Mouse (Mus musculus): ENCODE measurements around the gene Slc39a7. TPM values are rescaled to one million over a fixed set of nuclear protein-coding genes. Genes with fewer than 3 reads are reported as not detected.
A peak's percentile ranks its signal among the peaks of the same experiment; 100 is the strongest.
"Not testable (repeated sequence)": the region's sequence is repeated elsewhere in the genome, so short reads cannot be mapped to it uniquely, and the experiment has no call there.

Slc39a7 gene
- polyA plus RNA-seq, 1 experiment from 2014 or later, result 97.8 TPM

GRCm38 (mm10) chr17:34023678-34024077 lies 7.8 kb downstream of the Slc39a7 start:
- H3K36me3 ChIP-seq, result peaks cover 24% of the 10 kb centered on the region
- H3K9me3 ChIP-seq (replicated peaks), result no peaks in the 10 kb centered on the region; the same call in 1 of the 2 replicates
- peak overlapping the region; percentile 94 for H3K27ac ChIP-seq
- ATAC-seq (replicated peaks; ENCODE audit: insufficient number of reproducible peaks, insufficient read depth, low FRiP score, low read depth), result no peak
- peak overlapping the region; percentile 92 for H3K4me2 ChIP-seq
- H3K4me1 ChIP-seq (replicated peaks), result peaks cover 39% of the 10 kb centered on the region
- H3K9ac ChIP-seq, result peak overlapping the region; percentile 95
- 66% methylated on average over 9 of the region's 9 CpGs for WGBS
- peak overlapping the region; percentile 73 for H3K4me3 ChIP-seq
- no peaks in the 10 kb centered on the region for H3K27me3 ChIP-seq

- no peak overlapping the region for H3K9ac ChIP-seq
- H3K4me3 ChIP-seq, result no peak overlapping the region
- WGBS, result 96% methylated on average over 20 of the region's 20 CpGs
- no peak overlapping the region for H3K27ac ChIP-seq
- no peak for ATAC-seq (replicated peaks; ENCODE audit: insufficient number of reproducible peaks, insufficient read depth, low FRiP score, low read depth)
- peaks cover 32% of the 10 kb centered on the region for H3K4me1 ChIP-seq (replicated peaks)
- no peaks in the 10 kb centered on the region; the same call in 1 of the 2 replicates for H3K9me3 ChIP-seq (replicated peaks)
- no peaks in the 10 kb centered on the region for H3K27me3 ChIP-seq
- H3K36me3 ChIP-seq, result peaks cover 17% of the 10 kb centered on the region
- H3K4me2 ChIP-seq, result no peak overlapping the region
These were observed 8.5 kb downstream of the Slc39a7 start for GRCm38 (mm10) chr17:34022987-34023386.

- Histone ChIP-seq H3K4me2 (no peak overlapping the region), H3K27ac (no peak overlapping the region), H3K9ac (no peak overlapping the region), H3K36me3 (peaks cover 17% of the 10 kb centered on the region), H3K9me3 (replicated peaks) (no peaks in the 10 kb centered on the region; the same call in 1 of the 2 replicates), H3K27me3 (no peaks in the 10 kb centered on the region), H3K4me1 (replicated peaks) (peaks cover 29% of the 10 kb centered on the region), H3K4me3 (no peak overlapping the region)
- 85% methylated on average over 14 of the region's 14 CpGs for WGBS
- ATAC-seq (replicated peaks; ENCODE audit: insufficient number of reproducible peaks, insufficient read depth, low FRiP score, low read depth), result no peak
These were observed 9.1 kb downstream of the Slc39a7 start for GRCm38 (mm10) chr17:34022414-34022783.

GRCm38 (mm10) chr17:34021539-34022413 lies 9.7 kb downstream of the Slc39a7 start:
- H3K9me3 ChIP-seq (replicated peaks), result no peaks in the 10 kb centered on the region; the same call in 1 of the 2 replicates
- no peak overlapping the region for H3K4me2 ChIP-seq
- H3K36me3 ChIP-seq, result peaks cover 17% of the 10 kb centered on the region
- 91% methylated on average over 23 of the region's 23 CpGs for WGBS
- no peak overlapping the region for H3K4me3 ChIP-seq
- H3K27me3 ChIP-seq, result no peaks in the 10 kb centered on the region
- H3K27ac ChIP-seq, result no peak overlapping the region
- no peak for ATAC-seq (replicated peaks; ENCODE audit: insufficient number of reproducible peaks, insufficient read depth, low FRiP score, low read depth)
- peaks cover 23% of the 10 kb centered on the region for H3K4me1 ChIP-seq (replicated peaks)
- no peak overlapping the region for H3K9ac ChIP-seq

GRCm38 (mm10) chr17:34013436-34013835 lies 18.0 kb downstream of the Slc39a7 start:
- no peaks in the 10 kb centered on the region for H3K36me3 ChIP-seq
- no peak overlapping the region for H3K4me2 ChIP-seq
- no peak overlapping the region for H3K27ac ChIP-seq
- no peak overlapping the region for H3K9ac ChIP-seq
- no peaks in the 10 kb centered on the region for H3K4me1 ChIP-seq (replicated peaks)
- H3K27me3 ChIP-seq, result no peaks in the 10 kb centered on the region
- H3K9me3 ChIP-seq (replicated peaks), result no peaks in the 10 kb centered on the region
- 89% methylated on average over 8 of the region's 8 CpGs for WGBS
- no peak overlapping the region for H3K4me3 ChIP-seq
- no peak for ATAC-seq (replicated peaks; ENCODE audit: insufficient number of reproducible peaks, insufficient read depth, low FRiP score, low read depth)

GRCm38 (mm10) chr17:34010156-34010555 lies 21.3 kb downstream of the Slc39a7 start:
- no peak overlapping the region for H3K4me3 ChIP-seq
- no peak overlapping the region for H3K4me2 ChIP-seq
- ATAC-seq (replicated peaks; ENCODE audit: insufficient number of reproducible peaks, insufficient read depth, low FRiP score, low read depth), result no peak
- 66% methylated on average over 5 of the region's 5 CpGs for WGBS
- H3K27ac ChIP-seq, result no peak overlapping the region
- no peak overlapping the region for H3K9ac ChIP-seq
- no peaks in the 10 kb centered on the region for H3K4me1 ChIP-seq (replicated peaks)
- H3K9me3 ChIP-seq (replicated peaks), result no peaks in the 10 kb centered on the region
- no peaks in the 10 kb centered on the region for H3K36me3 ChIP-seq
- no peaks in the 10 kb centered on the region for H3K27me3 ChIP-seq

GRCm38 (mm10) chr17:34006570-34006969 lies 24.9 kb downstream of the Slc39a7 start:
- H3K4me3 ChIP-seq, result no peak overlapping the region
- no peaks in the 10 kb centered on the region for H3K9me3 ChIP-seq (replicated peaks)
- ATAC-seq (replicated peaks; ENCODE audit: insufficient number of reproducible peaks, insufficient read depth, low FRiP score, low read depth), result no peak
- no peak overlapping the region for H3K27ac ChIP-seq
- no peak overlapping the region for H3K4me2 ChIP-seq
- H3K9ac ChIP-seq, result no peak overlapping the region
- H3K36me3 ChIP-seq, result no peaks in the 10 kb centered on the region
- no peaks in the 10 kb centered on the region for H3K4me1 ChIP-seq (replicated peaks)
- peaks cover 9% of the 10 kb centered on the region for H3K27me3 ChIP-seq
- 32% methylated on average over 2 of the region's 2 CpGs for WGBS

- peaks cover 32% of the 10 kb centered on the region for H3K27me3 ChIP-seq
- no peak overlapping the region for H3K4me2 ChIP-seq
- ATAC-seq (replicated peaks; ENCODE audit: insufficient number of reproducible peaks, insufficient read depth, low FRiP score, low read depth), result no peak
- WGBS, result 5% methylated on average over 5 of the region's 5 CpGs
- no peak overlapping the region for H3K27ac ChIP-seq
- no peak overlapping the region for H3K9ac ChIP-seq
- H3K36me3 ChIP-seq, result no peaks in the 10 kb centered on the region
- no peaks in the 10 kb centered on the region for H3K9me3 ChIP-seq (replicated peaks)
- H3K4me3 ChIP-seq, result no peak overlapping the region
- 0 out of 2 replicates have a peak, but pooled peaks cover 7% of the 10 kb centered on the region for H3K4me1 ChIP-seq (replicated peaks)
These were observed 28.1 kb downstream of the Slc39a7 start for GRCm38 (mm10) chr17:34003426-34003825.

GRCm38 (mm10) chr17:34000796-34001195 lies 30.7 kb downstream of the Slc39a7 start:
- H3K9me3 ChIP-seq (replicated peaks); H3K36me3 ChIP-seq; ATAC-seq (replicated peaks; ENCODE audit: insufficient number of reproducible peaks, insufficient read depth, low FRiP score, low read depth); H3K27ac ChIP-seq; H3K4me1 ChIP-seq (replicated peaks); H3K9ac ChIP-seq: not testable (repeated sequence)
- peak overlapping the region; percentile 95 for H3K4me2 ChIP-seq
- H3K27me3 ChIP-seq, result peaks cover 35% of the 10 kb centered on the region
- 45% methylated on average over 2 of the region's 2 CpGs for WGBS
- peak overlapping the region; percentile 56; the same call in 1 of the 2 replicates for H3K4me3 ChIP-seq

GRCm38 (mm10) chr17:34000150-34000537 lies 31.3 kb downstream of the Slc39a7 start, which contains the start of gene H2-K1:
Gene H2-K1, minus strand, starts transcription at chr17:34000347.
- peaks cover 35% of the 10 kb centered on the region for H3K27me3 ChIP-seq

GRCm38 (mm10) chr17:33999341-34000149 lies 31.9 kb downstream of the Slc39a7 start:
- H3K27me3 ChIP-seq, result peaks cover 35% of the 10 kb centered on the region

More at GRCm38 (mm10) chr17:34000150-34000537, 31.3 kb downstream of the Slc39a7 start, which contains the start of gene H2-K1:
- Histone ChIP-seq H3K4me3 (peak within 1 kb of the TSS; percentile 56), H3K27ac (no peak within 1 kb of the TSS), H3K4me2 (peak within 1 kb of the TSS; percentile 95), H3K4me1 (replicated peaks) (0 out of 2 replicates have a peak, but pooled peaks cover 7% of the 10 kb centered on the region), H3K36me3 (no peaks in the 10 kb centered on the region), H3K9ac (peak within 1 kb of the TSS; percentile 63), H3K9me3 (replicated peaks) (no peaks in the 10 kb centered on the region)
- under 1% methylated on average over 30 of the region's 30 CpGs for WGBS
- peak; percentile 87 for ATAC-seq (replicated peaks; ENCODE audit: insufficient number of reproducible peaks, insufficient read depth, low FRiP score, low read depth)

More at GRCm38 (mm10) chr17:33999341-34000149, 31.9 kb downstream of the Slc39a7 start:
- H3K27ac ChIP-seq, result no peak overlapping the region
- no peaks in the 10 kb centered on the region for H3K36me3 ChIP-seq
- peak overlapping the region; percentile 95 for H3K4me2 ChIP-seq
- H3K9ac ChIP-seq, result peak overlapping the region; percentile 63
- H3K9me3 ChIP-seq (replicated peaks), result no peaks in the 10 kb centered on the region
- ATAC-seq (replicated peaks; ENCODE audit: insufficient number of reproducible peaks, insufficient read depth, low FRiP score, low read depth), result peak; percentile 78
- peak overlapping the region; percentile 56 for H3K4me3 ChIP-seq
- WGBS, result 2% methylated on average over 86 of the region's 87 CpGs
- 0 out of 2 replicates have a peak, but pooled peaks cover 7% of the 10 kb centered on the region for H3K4me1 ChIP-seq (replicated peaks)
